Mouse (Mus musculus) liver, embryonic 14.5 days (tissue): Measurements from ENCODE around the gene Optc. TPM values are rescaled to one million over a fixed set of nuclear protein-coding genes. Genes with fewer than 3 reads are reported as not detected.

Experiments
- ATAC-seq: fragments of 200-750 bp; cut with Nextera tagmentation; 2 replicates; pipeline ENCODE4 v1.8.0; 2017; ENCODE audit warnings: moderate number of reproducible peaks, mild to moderate bottlenecking, moderate library complexity; ENCODE audit not compliant: insufficient read depth
- DNase-seq, 3 experiments: peaks; one replicate each; pipeline ENCODE4 v3.0.0-alpha.2; 2012 to 2013; ENCODE audit warnings: low read depth in 3 of 3, low spot score in 3 of 3
- H3K27ac ChIP-seq: fragments of 300-500 bp; sonication (generic); 2 replicates; pipeline ENCODE4 v1.5.1; 2014; ENCODE audit warnings: moderate library complexity, mild to moderate bottlenecking, control low read depth, inconsistent platforms
- H3K27me3 ChIP-seq: fragments of 300-500 bp; sonication (generic); 2 replicates; pipeline ENCODE4 v1.6.1; 2014; ENCODE audit warnings: mild to moderate bottlenecking, low read length, moderate library complexity; ENCODE audit not compliant: control insufficient read depth, insufficient read depth
- H3K36me3 ChIP-seq: fragments of 300-500 bp; sonication (generic); replicated peaks from 2 replicates; pipeline ENCODE4 v1.6.1; 2014; ENCODE audit warnings: low read depth; ENCODE audit not compliant: control insufficient read depth, insufficient read depth
- H3K4me1 ChIP-seq, 2 experiments: fragments of 200-500 bp in 1 of 2; fragments of 300-500 bp in 1 of 2; sonication (generic) in 1 of 2; replicated peaks; 2 replicates each; pipeline ENCODE4 v1.6.1; 2012 to 2014; ENCODE audit warnings: antibody characterized with exemption in 1 of 2, inconsistent platforms in 1 of 2, low read length in 1 of 2; ENCODE audit not compliant: control insufficient read depth in 2 of 2, insufficient read depth in 2 of 2
- H3K4me2 ChIP-seq: fragments of 300-500 bp; sonication (generic); 2 replicates; pipeline ENCODE4 v1.6.1; 2014; ENCODE audit warnings: low read depth, mild to moderate bottlenecking, control low read depth, moderate library complexity
- H3K4me3 ChIP-seq, 2 experiments: fragments of 200-500 bp in 1 of 2; fragments of 300-500 bp in 1 of 2; sonication (generic) in 1 of 2; 2 replicates each; pipeline ENCODE4 v1.5.1; 2012 to 2014; ENCODE audit warnings: low read depth in 2 of 2, low read length in 2 of 2, mild to moderate bottlenecking in 2 of 2, control low read depth in 1 of 2, inconsistent platforms in 1 of 2, moderate library complexity in 1 of 2; ENCODE audit not compliant: insufficient read depth in 1 of 2
- H3K9ac ChIP-seq: fragments of 300-500 bp; sonication (generic); replicated peaks from 2 replicates; pipeline ENCODE4 v1.6.1; 2014; ENCODE audit warnings: mild to moderate bottlenecking, control low read depth, moderate library complexity
- H3K9me3 ChIP-seq: fragments of 300-500 bp; sonication (generic); 2 replicates; pipeline ENCODE4 v1.6.1; 2016; ENCODE audit warnings: low read length, mixed read lengths; ENCODE audit not compliant: control insufficient read depth
- CTCF ChIP-seq: IDR thresholded peaks from 2 replicates; pipeline ENCODE4 v1.5.1; 2016; ENCODE audit warnings: antibody characterized with exemption, low read depth, control low read depth
- EP300 ChIP-seq: IDR thresholded peaks from 2 replicates; pipeline ENCODE4 v1.6.1; 2016; ENCODE audit warnings: antibody characterized with exemption, low read depth
- WGBS: fragments of 180-500 bp; shearing (Covaris S2); extraction: QIAGEN DNeasy Blood & Tissue Kit; methylation state at CpG from one replicate; pipeline ENCODE4 v1.1.7; 2014; ENCODE audit not compliant: insufficient replicate concordance; 5-methylcytosine and 5-hydroxymethylcytosine counted together
- polyA plus RNA-seq, 2 experiments: library from polyadenylated mRNA; depleted of rRNA in 1 of 2; stranded (reverse) in 1 of 2; unstranded in 1 of 2; fragments of >200 nt; fragmentation: Nextera tagmentation in 1 of 2; extraction: Ambion mirVana in 1 of 2; gene quantifications; 2 replicates each; pipeline versions ENCODE4 v1.2.1 to v1.2.3; 2012 to 2014

Optc gene
- polyA plus RNA-seq, 2 experiments = 0.11 TPM; not detected in 1

DNA sequence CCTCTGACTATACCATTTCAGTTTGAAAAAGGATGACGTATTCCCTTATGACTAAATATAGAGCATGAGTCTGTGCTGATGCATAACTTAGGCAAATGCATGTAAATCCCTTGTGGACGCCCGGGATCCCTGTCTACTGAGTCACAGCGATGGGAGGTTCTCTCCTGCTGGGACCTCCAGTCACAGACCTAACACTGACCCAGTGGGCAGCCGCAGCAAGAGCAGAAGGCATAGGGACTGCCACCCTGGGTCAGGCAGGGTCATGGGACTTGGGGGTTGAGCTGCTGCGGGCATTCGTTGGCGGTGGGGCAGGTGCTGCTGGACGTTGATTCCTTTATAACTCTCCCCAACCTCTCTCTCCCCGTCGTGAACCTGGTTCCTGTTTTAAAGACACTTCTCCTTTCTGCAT, 51.7 kb downstream of the Optc start:
- no peak overlapping the region for H3K4me2 ChIP-seq
- no peaks in the 10 kb centered on the region for H3K9me3 ChIP-seq

DNA sequence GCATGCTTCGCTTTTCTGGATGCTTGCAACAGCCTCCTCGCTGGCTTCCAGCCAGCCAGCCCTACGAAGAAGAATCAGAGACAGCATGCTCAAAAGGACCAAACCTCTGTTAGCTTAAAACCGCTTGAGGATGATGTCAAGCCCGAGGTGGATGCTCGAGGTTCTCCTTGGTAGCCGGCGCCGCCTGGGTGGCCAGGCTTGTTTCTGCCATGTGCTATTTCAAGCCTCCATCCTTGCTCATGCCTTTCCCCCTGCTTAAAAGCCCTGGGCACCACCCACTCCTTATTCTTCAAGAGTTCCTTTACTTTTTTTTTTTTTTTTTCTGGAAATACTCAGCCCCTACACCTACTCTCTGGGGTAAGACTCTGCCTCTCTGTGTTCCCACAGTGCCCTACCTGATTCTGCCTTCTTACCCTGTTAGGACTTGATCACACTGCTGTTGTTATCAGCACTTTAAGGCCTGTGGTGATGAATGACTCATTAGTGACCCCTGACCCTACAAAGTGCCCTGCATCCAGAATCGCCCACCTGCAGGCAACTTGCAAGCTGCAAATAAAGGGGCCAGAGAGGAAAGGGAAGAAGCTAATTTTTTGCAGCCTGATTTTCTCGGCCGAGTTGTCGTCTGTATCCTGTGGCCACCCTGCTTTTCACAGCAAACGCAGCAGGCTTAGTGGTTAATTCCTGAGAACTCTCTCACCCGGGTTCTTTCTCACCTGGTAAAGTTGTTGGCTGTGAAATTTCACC, 52.4 kb downstream of the Optc start:
- Histone ChIP-seq H3K27ac (no peak overlapping the region), H3K9ac (no peak overlapping the region), H3K9me3 (no peaks in the 10 kb centered on the region), H3K4me1 (peaks cover 2 to 22% of the 10 kb centered on the region in 2 experiments), H3K4me3 (peak overlapping the region in 1 of 2 experiments; percentile 11; a peak in 1 of 4 replicates), H3K36me3 (no peaks in the 10 kb centered on the region), H3K4me2 (peak overlapping the region; percentile 53), H3K27me3 (peaks cover 29% of the 10 kb centered on the region)
- WGBS = 13% methylated on average over 15 of the region's 15 CpGs
- DNase-seq = no peak
- ATAC-seq = no peak
- no peak for TF ChIP-seq CTCF
- TF ChIP-seq EP300 = no peak

More for the DNA sequence above, 51.7 kb downstream of the Optc start:
- no peak for ATAC-seq
- TF ChIP-seq EP300 (no peak), CTCF (no peak)
- WGBS = 15% methylated on average over 11 of the region's 11 CpGs
- Histone ChIP-seq H3K27ac (no peak overlapping the region), H3K4me3 (no peak overlapping the region), H3K27me3 (peaks cover 29% of the 10 kb centered on the region), H3K36me3 (no peaks in the 10 kb centered on the region), H3K9ac (no peak overlapping the region), H3K4me1 (peaks cover 2 to 24% of the 10 kb centered on the region in 2 experiments)
- no peak for DNase-seq

DNA sequence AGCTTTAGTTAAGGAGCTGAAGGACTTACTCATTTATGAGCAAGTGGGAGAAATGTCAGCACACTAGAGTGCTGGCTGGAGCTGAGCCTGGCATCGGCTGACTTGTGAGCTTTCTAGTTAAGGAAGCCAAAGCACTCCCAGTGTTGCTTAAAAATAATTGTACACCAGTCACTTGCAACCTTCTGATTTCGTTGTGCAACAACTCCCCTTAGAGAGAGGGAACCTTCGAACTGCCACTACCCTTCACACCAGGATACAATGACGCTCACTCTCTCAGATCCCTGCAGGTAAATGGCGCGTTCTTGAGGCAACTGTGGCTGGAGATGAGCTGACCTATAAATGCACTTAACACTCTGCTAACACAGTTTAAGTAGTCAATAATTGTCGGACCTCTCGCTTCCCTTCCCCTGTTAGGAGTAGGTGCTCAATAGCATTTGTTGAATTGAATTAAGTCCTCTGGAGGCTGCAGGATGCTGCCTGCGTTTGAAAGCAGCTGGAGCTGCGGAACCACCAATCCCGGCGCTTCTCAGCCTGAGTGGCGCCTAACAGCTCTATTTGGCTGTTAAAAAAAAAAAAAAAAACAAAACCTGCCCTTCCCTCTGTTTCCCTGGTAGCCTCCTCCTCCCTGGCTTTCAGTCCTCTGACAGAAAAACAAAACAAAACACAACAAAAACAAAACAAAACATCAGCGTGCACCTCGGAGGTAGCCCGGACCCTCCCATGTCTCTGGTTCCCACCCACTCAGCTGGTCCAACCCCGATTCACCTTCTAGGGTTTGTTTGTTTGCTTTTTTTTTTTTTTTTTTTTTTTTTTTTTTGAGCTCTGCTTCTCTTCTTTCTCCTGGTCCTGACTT, 53.2 kb downstream of the Optc start:
- H3K36me3 ChIP-seq = no peaks in the 10 kb centered on the region
- TF ChIP-seq CTCF (no peak), EP300 (no peak)
- H3K4me1 ChIP-seq = peaks cover 2 to 22% of the 10 kb centered on the region in 2 experiments
- peaks cover 29% of the 10 kb centered on the region for H3K27me3 ChIP-seq
- H3K4me2 ChIP-seq = peak overlapping the region; percentile 53
- peak overlapping the region; percentile 11; a peak in 3 of 4 replicates for H3K4me3 ChIP-seq
- no peaks in the 10 kb centered on the region for H3K9me3 ChIP-seq
- H3K9ac ChIP-seq = no peak overlapping the region
- DNase-seq = no peak
- ATAC-seq = no peak
- no peak overlapping the region for H3K27ac ChIP-seq
- WGBS = 7% methylated on average over 17 of the region's 17 CpGs

Other genes with a start within 250 kb of the Optc start
- gene Zbed6, start 247.1 kb downstream of the Optc start, polyA plus RNA-seq (2012; rRNA removed) = 0.27 and 1.4 TPM in 2 replicates
- not detected in 2 replicates for gene Zbed6, start 247.1 kb downstream of the Optc start, polyA plus RNA-seq (2014; fragmentation: Nextera tagmentation; extraction: Ambion mirVana)
- gene Gm38394, start 246.7 kb downstream of the Optc start, polyA plus RNA-seq (2012; rRNA removed) = 1.4 and 1.6 TPM in 2 replicates
- gene Gm38394, start 246.7 kb downstream of the Optc start, polyA plus RNA-seq (2014; fragmentation: Nextera tagmentation; extraction: Ambion mirVana) = 1.6 and 1.7 TPM in 2 replicates
- 0.69 and 1.1 TPM in 2 replicates for gene Lax1, start 217.9 kb downstream of the Optc start, polyA plus RNA-seq (2012; rRNA removed)
- gene Lax1, start 217.9 kb downstream of the Optc start, polyA plus RNA-seq (2014; fragmentation: Nextera tagmentation; extraction: Ambion mirVana) = 0.33 and 0.55 TPM in 2 replicates
- 13.3 and 16.5 TPM in 2 replicates for gene Atp2b4, start 107.0 kb downstream of the Optc start, polyA plus RNA-seq (2012; rRNA removed)
- gene Atp2b4, start 107.0 kb downstream of the Optc start, polyA plus RNA-seq (2014; fragmentation: Nextera tagmentation; extraction: Ambion mirVana) = 33.1 and 37.7 TPM in 2 replicates
- gene Prelp, start 13.4 kb upstream of the Optc start, polyA plus RNA-seq (2012; rRNA removed) = 1.6 and 1.7 TPM in 2 replicates
- 1.9 and 2.1 TPM in 2 replicates for gene Prelp, start 13.4 kb upstream of the Optc start, polyA plus RNA-seq (2014; fragmentation: Nextera tagmentation; extraction: Ambion mirVana)
- 1.1 TPM in 2 replicates for gene Fmod, start 129.3 kb upstream of the Optc start, polyA plus RNA-seq (2012; rRNA removed)
- 1.1 and 1.6 TPM in 2 replicates for gene Fmod, start 129.3 kb upstream of the Optc start, polyA plus RNA-seq (2014; fragmentation: Nextera tagmentation; extraction: Ambion mirVana)
- 40.1 and 45.3 TPM in 2 replicates for gene Btg2, start 171.1 kb upstream of the Optc start, polyA plus RNA-seq (2012; rRNA removed)
- 78.2 and 85.2 TPM in 2 replicates for gene Btg2, start 171.1 kb upstream of the Optc start, polyA plus RNA-seq (2014; fragmentation: Nextera tagmentation; extraction: Ambion mirVana)
- gene Chit1, start 203.2 kb upstream of the Optc start, polyA plus RNA-seq (2012; rRNA removed) = 0.08 and 0.09 TPM in 2 replicates
- not detected in 2 replicates for gene Chit1, start 203.2 kb upstream of the Optc start, polyA plus RNA-seq (2014; fragmentation: Nextera tagmentation; extraction: Ambion mirVana)